Mouse (Mus musculus) liver, adult 2 months (tissue): ENCODE measurements around the gene Slc26a8. TPM values are rescaled to one million over a fixed set of nuclear protein-coding genes. Genes with fewer than 3 reads are reported as not detected.
A peak's percentile ranks its signal among the peaks of the same experiment; 100 is the strongest.
"Not testable (repeated sequence)": the region's sequence is repeated elsewhere in the genome, so short reads cannot be mapped to it uniquely, and the experiment has no call there.

ENCODE experiments used
- DNase-seq: peaks from one replicate; pipeline ENCODE4 v3.0.0-alpha.2; 2011; ENCODE audit warnings: low read depth, low spot score; ENCODE audit errors: extremely low read depth
- H3K27ac ChIP-seq: fragments of 200-500 bp; replicated peaks from 2 replicates; pipeline ENCODE4 v1.5.1; 2012; ENCODE audit warnings: low read depth, mild to moderate bottlenecking, control low read depth, inconsistent platforms, low read length; ENCODE audit not compliant: insufficient read depth
- H3K27me3 ChIP-seq: fragments of 200-500 bp; 2 replicates; pipeline ENCODE4 v1.6.1; 2012; ENCODE audit warnings: mild to moderate bottlenecking, moderate library complexity, low read length, inconsistent platforms; ENCODE audit not compliant: control insufficient read depth, insufficient read depth
- H3K36me3 ChIP-seq: fragments of 200-500 bp; 2 replicates; pipeline ENCODE4 v1.6.1; 2012; ENCODE audit warnings: low read length, inconsistent platforms; ENCODE audit not compliant: control insufficient read depth, insufficient read depth
- H3K4me1 ChIP-seq: fragments of 200-500 bp; 2 replicates; pipeline ENCODE4 v1.6.1; 2011; ENCODE audit warnings: low read length; ENCODE audit not compliant: control insufficient read depth, insufficient read depth
- H3K4me3 ChIP-seq: fragments of 200-500 bp; 2 replicates; pipeline ENCODE4 v1.5.1; 2011; ENCODE audit warnings: low read depth, mild to moderate bottlenecking, control low read depth, low read length, moderate library complexity; ENCODE audit not compliant: insufficient read depth
- H3K79me2 ChIP-seq: fragments of 200-500 bp; 2 replicates; pipeline ENCODE4 v1.6.1; 2012; ENCODE audit warnings: inconsistent platforms, mild to moderate bottlenecking, low read length, moderate library complexity; ENCODE audit not compliant: control insufficient read depth, insufficient read depth
- H3K9ac ChIP-seq: fragments of 200-500 bp; 2 replicates; pipeline ENCODE4 v1.6.1; 2012; ENCODE audit warnings: low read depth, mild to moderate bottlenecking, control low read depth, inconsistent platforms, low read length
- CTCF ChIP-seq: fragments of 200-500 bp; IDR thresholded peaks from 2 replicates; pipeline ENCODE4 v1.5.1; 2011; ENCODE audit warnings: low read depth, low read length, control low read depth
- POLR2A ChIP-seq: fragments of 200-500 bp; IDR thresholded peaks from 2 replicates; pipeline ENCODE4 v1.6.1; 2011; ENCODE audit warnings: low read length, control low read depth; ENCODE audit not compliant: insufficient read depth; ENCODE audit errors: extremely low read depth
- WGBS: fragments of 180-500 bp; shearing (Covaris S2); methylation state at CpG from one replicate; pipeline ENCODE4 v1.1.7; 2018; 5-methylcytosine and 5-hydroxymethylcytosine counted together
- polyA plus RNA-seq: library from polyadenylated mRNA; depleted of rRNA; stranded (reverse); fragments of >200 nt; gene quantifications from 2 replicates; pipeline ENCODE4 v1.2.3, GENCODE M21; 2012; rRNA removed
- total RNA-seq: library from RNA; depleted of rRNA; stranded (reverse); fragments of >200 nt; gene quantifications from 2 replicates; pipeline ENCODE4 v1.2.3, GENCODE M21; 2014; rRNA removed

Slc26a8 gene
- total RNA-seq (not detected in 2 replicates), polyA plus RNA-seq (0.04 and 0.11 TPM in 2 replicates)

DNA sequence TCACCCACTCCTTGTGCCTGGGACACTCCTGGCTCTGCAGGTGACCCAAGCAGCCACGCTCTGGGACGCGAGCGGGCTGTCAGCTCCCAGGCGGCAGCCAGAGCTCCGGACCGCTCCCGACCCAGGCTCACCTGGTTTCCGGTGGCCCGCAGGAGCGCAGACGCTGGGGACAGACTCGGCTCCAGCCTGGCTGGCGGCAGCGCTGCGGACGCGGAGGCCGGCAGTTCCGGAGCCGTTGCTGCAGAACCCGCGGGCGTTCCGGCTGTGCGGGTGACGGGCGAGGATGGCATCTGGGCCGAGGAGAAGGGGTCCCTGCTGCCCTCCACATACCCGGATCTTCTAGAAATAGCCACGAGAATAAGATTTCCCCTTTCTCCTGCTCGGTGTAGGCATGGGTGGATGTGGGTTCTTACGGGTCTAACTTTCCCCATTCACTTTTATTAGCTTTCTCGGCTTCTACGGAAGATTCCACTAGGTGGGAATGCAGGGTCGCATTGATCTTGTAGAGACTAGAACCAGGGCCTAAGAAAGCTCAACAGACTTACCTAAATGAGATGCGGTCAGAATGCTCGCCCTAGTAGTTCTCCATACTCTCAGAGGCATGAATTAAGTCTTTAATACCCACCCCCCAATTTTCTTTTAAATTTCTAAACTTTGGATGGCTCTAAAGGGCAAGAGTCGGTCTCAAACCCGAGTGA lies at the start of gene Slc26a8:
Gene Slc26a8, minus strand, starts transcription at position 648 of the 698 bp plus-strand sequence.
- H3K4me1 ChIP-seq, result peaks cover 14% of the 10 kb centered on the region
- no peak for DNase-seq

DNA sequence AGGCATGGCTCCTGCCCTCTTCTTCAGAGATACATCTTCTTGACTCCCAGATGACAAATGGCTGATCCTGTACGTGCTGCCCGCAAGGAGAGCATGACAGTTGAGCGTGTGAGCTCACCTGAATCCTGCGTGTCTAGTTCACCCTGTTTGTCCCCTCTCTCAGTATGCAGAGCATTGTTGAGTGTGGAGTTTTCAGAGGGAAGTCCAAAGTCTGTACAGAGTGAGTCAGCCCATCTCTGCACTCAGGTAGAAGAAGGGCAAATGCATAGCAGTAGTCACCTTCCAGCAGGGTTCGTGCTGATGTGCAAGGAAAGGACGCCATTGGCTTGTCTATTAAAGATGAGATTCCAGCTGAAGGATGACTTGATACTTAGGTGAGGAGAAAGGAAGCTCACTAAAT lies 49.2 kb upstream of the Slc26a8 start:
- 91% methylated on average over 6 of the region's 6 CpGs for WGBS
- Histone ChIP-seq H3K4me1 (no peaks in the 10 kb centered on the region; the same call in 1 of the 2 replicates), H3K27me3 (no peaks in the 10 kb centered on the region), H3K4me3 (no peak overlapping the region), H3K79me2 (no peaks in the 10 kb centered on the region), H3K36me3 (peaks cover 60% of the 10 kb centered on the region), H3K27ac (no peak overlapping the region), H3K9ac (no peak overlapping the region)
- no peak for TF ChIP-seq CTCF
- no peak for TF ChIP-seq POLR2A
- DNase-seq, result no peak

More for the DNA sequence above, at the start of gene Slc26a8:
- peak within 1 kb of the TSS; percentile 84 for H3K9ac ChIP-seq
- TF ChIP-seq POLR2A, result no peak
- TF ChIP-seq CTCF, result no peak
- no peaks in the 10 kb centered on the region for H3K27me3 ChIP-seq
- WGBS, result 9% methylated on average over 40 of the region's 40 CpGs
- peak within 1 kb of the TSS; percentile 83 for H3K27ac ChIP-seq
- peaks cover 10% of the 10 kb centered on the region for H3K79me2 ChIP-seq
- H3K4me3 ChIP-seq, result peak within 1 kb of the TSS; percentile 58
- no peaks in the 10 kb centered on the region for H3K36me3 ChIP-seq

DNA sequence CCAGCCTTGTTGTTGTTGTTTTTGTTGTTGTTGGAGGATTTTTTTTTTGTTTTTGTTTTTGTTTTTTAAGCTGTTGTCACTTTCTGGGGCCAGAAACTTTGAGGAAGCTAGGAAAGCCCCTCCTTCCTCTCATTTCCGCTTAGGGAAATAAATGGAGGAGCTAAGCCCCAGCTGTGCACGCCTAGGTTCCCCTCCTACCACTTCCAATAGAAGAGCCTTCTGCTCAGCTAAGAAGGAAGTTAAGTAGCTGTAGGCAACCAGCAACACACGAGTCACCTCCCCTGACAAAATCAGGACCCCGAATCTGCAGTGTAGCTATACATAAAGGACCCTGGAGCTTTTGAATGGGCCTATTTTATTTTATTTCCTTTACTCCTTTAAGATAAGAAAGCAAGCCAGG lies 47.9 kb upstream of the Slc26a8 start:
- DNase-seq, result peak; percentile 35
- no peaks in the 10 kb centered on the region; the same call in 1 of the 2 replicates for H3K4me1 ChIP-seq
- H3K27ac ChIP-seq, result no peak overlapping the region
- no peaks in the 10 kb centered on the region for H3K79me2 ChIP-seq
- H3K9ac ChIP-seq, result no peak overlapping the region
- no peak overlapping the region for H3K4me3 ChIP-seq
- TF ChIP-seq POLR2A, result no peak
- TF ChIP-seq CTCF, result no peak
- no peaks in the 10 kb centered on the region for H3K27me3 ChIP-seq
- 85% methylated on average over 4 of the region's 4 CpGs for WGBS
- peaks cover 53% of the 10 kb centered on the region for H3K36me3 ChIP-seq

GRCm38 (mm10) chr17:28736486-28736885 lies 46.5 kb upstream of the Slc26a8 start:
- 92% methylated on average over 4 of the region's 4 CpGs for WGBS
- no peaks in the 10 kb centered on the region for H3K27me3 ChIP-seq
- no peak overlapping the region for H3K9ac ChIP-seq
- no peak overlapping the region for H3K27ac ChIP-seq
- no peak overlapping the region for H3K4me3 ChIP-seq
- no peak for DNase-seq
- no peak for TF ChIP-seq POLR2A
- TF ChIP-seq CTCF, result no peak
- peaks cover 51% of the 10 kb centered on the region for H3K36me3 ChIP-seq
- H3K79me2 ChIP-seq, result no peaks in the 10 kb centered on the region
- no peaks in the 10 kb centered on the region; the same call in 1 of the 2 replicates for H3K4me1 ChIP-seq

DNA sequence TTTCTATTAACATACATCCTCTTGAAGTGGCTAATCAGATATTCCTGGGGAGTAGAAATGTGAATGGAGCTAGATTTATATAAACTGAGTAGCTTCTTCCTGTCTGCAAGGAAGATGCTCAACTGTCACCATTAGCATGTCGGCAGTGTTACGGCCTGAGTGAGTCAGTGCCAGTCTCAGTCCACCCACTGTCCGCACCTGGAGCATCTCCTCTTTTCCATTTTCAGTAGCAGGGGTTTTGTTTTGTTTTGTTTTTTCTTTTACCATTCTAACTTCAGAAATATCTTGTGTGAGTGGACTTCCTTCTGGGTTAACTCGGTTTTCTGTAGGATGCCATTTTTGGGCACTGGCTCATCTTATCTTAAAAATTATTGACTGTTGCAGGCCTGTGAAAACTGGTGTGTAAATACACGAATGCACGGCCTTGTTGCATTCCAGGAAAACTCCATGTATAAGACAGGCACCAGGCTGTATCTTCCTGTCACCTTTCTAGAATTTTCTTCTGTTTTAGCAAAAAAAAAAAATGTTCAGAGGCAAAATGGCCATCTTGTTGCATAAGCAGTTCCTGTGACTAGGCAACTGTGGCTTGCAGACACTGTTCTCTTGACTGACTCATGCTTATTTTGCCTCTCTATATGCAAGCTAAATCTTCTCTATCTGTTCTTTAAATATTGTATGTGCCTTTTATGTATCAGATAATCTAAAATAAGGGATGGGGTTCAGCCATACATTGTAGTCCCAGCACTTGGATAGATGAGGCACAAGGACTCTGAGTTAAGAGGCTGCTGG lies 45.5 kb upstream of the Slc26a8 start:
- Histone ChIP-seq H3K27me3 (no peaks in the 10 kb centered on the region), H3K4me3 (no peak overlapping the region), H3K79me2 (no peaks in the 10 kb centered on the region), H3K9ac (no peak overlapping the region), H3K27ac (no peak overlapping the region), H3K4me1 (no peaks in the 10 kb centered on the region; the same call in 1 of the 2 replicates), H3K36me3 (peaks cover 48% of the 10 kb centered on the region)
- DNase-seq, result no peak
- TF ChIP-seq CTCF, result no peak
- TF ChIP-seq POLR2A, result no peak
- WGBS, result 63% methylated on average over 6 of the region's 6 CpGs

DNA sequence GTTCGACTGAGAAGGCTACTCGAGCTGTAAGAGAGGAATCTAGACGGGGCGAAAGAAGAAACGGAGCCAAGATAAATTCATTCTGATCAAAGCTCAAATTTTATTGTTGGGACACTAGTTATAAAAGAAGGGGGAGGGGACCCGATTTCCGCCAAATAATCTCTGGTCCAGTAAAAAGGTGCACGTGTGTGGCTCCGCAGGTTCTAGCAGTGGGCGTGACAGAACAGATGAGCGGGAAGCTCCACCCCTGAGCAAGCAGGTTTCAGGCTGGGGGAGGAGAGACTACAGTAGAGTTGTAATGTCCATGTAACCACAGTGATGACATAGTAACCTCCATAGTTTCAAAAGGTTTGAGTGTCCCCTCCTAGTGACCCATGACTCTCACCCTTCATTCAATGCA lies 37.5 kb upstream of the Slc26a8 start:
- Histone ChIP-seq H3K36me3 (peaks cover 64% of the 10 kb centered on the region), H3K27ac (0 out of 2 replicates have a peak overlapping the region, but pooled peaks have one; percentile 25)
- not testable (repeated sequence) for H3K79me2 ChIP-seq, H3K27me3 ChIP-seq, H3K4me1 ChIP-seq, H3K4me3 ChIP-seq, H3K9ac ChIP-seq
- 21% methylated on average over 11 of the region's 11 CpGs for WGBS
- DNase-seq, result peak; percentile 84
